ENCODE assay signal across 10 mouse cellular contexts in genomic region chr7:44247971-44248370, GRCm38 (mm10). TPM values are rescaled to one million over a fixed set of nuclear protein-coding genes. Genes with fewer than 3 reads are reported as not detected.
DNase-seq lines count a peak whose midpoint lies in the region; ATAC-seq and TF ChIP-seq lines count a peak whose summit lies in the region.
"Had no signal": no experiment of that assay in that cellular context is flagged by ENCODE, and none has a peak within 500 bp of the region (broad histone marks: within the 10 kb centered on the region; RNA-seq: fewer than 3 reads in every experiment).

No protein-coding gene starts in this region.

- DNase-seq in heart, adult 18-20 months = no peak
- DNase-seq in MEL (ENCODE audit: low read depth, low spot score) = no peak
- DNase-seq in hindbrain, embryonic 14.5 days (ENCODE audit: low spot score) = no peak
- DNase-seq in left cerebral cortex, adult 9 months (ENCODE audit: low spot score in 2 of 2) = no peak
- DNase-seq in spleen, adult 18-20 months = no peak
- no peak for DNase-seq in gastrocnemius, adult 8-10 months (ENCODE audit: low spot score in 2 of 2)
- DNase-seq: B cell, adult 2 months had no signal

- H3K36me3 ChIP-seq in heart, embryonic 12.5 days = peaks cover 47% of the 10 kb centered on the region
- peaks cover 12 to 15% of the 10 kb centered on the region in 2 experiments for H3K36me3 ChIP-seq in MEL (ENCODE audit: control insufficient read depth in 1 of 2, insufficient read depth in 2 of 2, low read length in 2 of 2)
- peaks cover 53% of the 10 kb centered on the region for H3K36me3 ChIP-seq in hindbrain, embryonic 14.5 days (replicated peaks; ENCODE audit: control insufficient read depth, insufficient read depth)
- peaks cover 46% of the 10 kb centered on the region for H3K36me3 ChIP-seq in midbrain, embryonic 12.5 days

- no peaks in the 10 kb centered on the region for H3K27me3 ChIP-seq in heart, embryonic 12.5 days (replicated peaks)
- H3K27me3 ChIP-seq in MEL (ENCODE audit: control insufficient read depth in 1 of 2, insufficient read depth in 2 of 2, low read length in 2 of 2) = no peaks in the 10 kb centered on the region
- H3K27me3 ChIP-seq in hindbrain, embryonic 14.5 days (ENCODE audit: control insufficient read depth, insufficient read depth, low read length) = no peaks in the 10 kb centered on the region
- H3K27me3 ChIP-seq in midbrain, embryonic 12.5 days = no peaks in the 10 kb centered on the region

- TF ChIP-seq EP300 in MEL (IDR thresholded peaks at IDR 0.05; ENCODE audit: low read depth in 1 of 2, low read length in 2 of 2) = no peak

- no peak for TF ChIP-seq RAD21 in MEL (IDR thresholded peaks at IDR 0.05; ENCODE audit: low read depth, low read length)

- 0 out of 2 replicates have a peak, but pooled peaks cover 3% of the 10 kb centered on the region for H3K9me3 ChIP-seq in heart, embryonic 12.5 days (replicated peaks)
- H3K9me3 ChIP-seq in MEL (replicated peaks; ENCODE audit: insufficient read depth, low read length) = no peaks in the 10 kb centered on the region
- no peaks in the 10 kb centered on the region for H3K9me3 ChIP-seq in hindbrain, embryonic 14.5 days (ENCODE audit: control insufficient read depth, low read length)
- no peaks in the 10 kb centered on the region for H3K9me3 ChIP-seq in midbrain, embryonic 12.5 days

- 92% methylated on average over 2 of the region's 2 CpGs for WGBS in heart, embryonic 12.5 days
- 94% methylated on average over 2 of the region's 2 CpGs for WGBS in hindbrain, embryonic 14.5 days
- WGBS in midbrain, embryonic 12.5 days = 96% methylated on average over 2 of the region's 2 CpGs

- H3K4me1 ChIP-seq in heart, embryonic 12.5 days (replicated peaks) = peaks cover 37% of the 10 kb centered on the region
- peaks cover 0 to 15% of the 10 kb centered on the region in 2 experiments; a peak in 2 of 4 replicates for H3K4me1 ChIP-seq in MEL (ENCODE audit: control insufficient read depth in 1 of 2, insufficient read depth in 2 of 2, low read length in 2 of 2)
- peaks cover 13% of the 10 kb centered on the region for H3K4me1 ChIP-seq in hindbrain, embryonic 14.5 days (replicated peaks; ENCODE audit: control insufficient read depth, insufficient read depth, low read length)
- peaks cover 20% of the 10 kb centered on the region for H3K4me1 ChIP-seq in midbrain, embryonic 12.5 days

- H3K79me2 ChIP-seq in MEL (ENCODE audit: control insufficient read depth, insufficient read depth, low read length, poor library complexity) = peaks cover 27% of the 10 kb centered on the region

- peak overlapping the region; percentile 81 for H3K4me2 ChIP-seq in heart, embryonic 12.5 days
- H3K4me2 ChIP-seq in hindbrain, embryonic 14.5 days (replicated peaks) = peak overlapping the region; percentile 74
- H3K4me2 ChIP-seq in midbrain, embryonic 12.5 days (replicated peaks) = peak overlapping the region; percentile 80

- TF ChIP-seq CTCF in MEL (IDR thresholded peaks at IDR 0.05 in 2 of 3, conservative IDR thresholded peaks at IDR 0.05 in 1 of 3; ENCODE audit: control insufficient read depth in 1 of 3, insufficient read depth in 1 of 3, low read depth in 2 of 3, low read length in 3 of 3, poor library complexity in 1 of 3, severe bottlenecking in 1 of 3) = no peak

- peak overlapping the region; percentile 92 for H3K9ac ChIP-seq in heart, embryonic 12.5 days
- H3K9ac ChIP-seq in MEL (ENCODE audit: control insufficient read depth, low read depth, low read length, poor library complexity, severe bottlenecking) = peak overlapping the region; percentile 63
- peak overlapping the region; percentile 96 for H3K9ac ChIP-seq in hindbrain, embryonic 14.5 days
- peak overlapping the region; percentile 95; the same call in 1 of the 2 replicates for H3K9ac ChIP-seq in midbrain, embryonic 12.5 days (replicated peaks)

- H3K27ac ChIP-seq in heart, embryonic 12.5 days (ENCODE audit: poor library complexity, severe bottlenecking) = no peak overlapping the region
- peak overlapping the region; percentile 36; the same call in 1 of the 2 replicates for H3K27ac ChIP-seq in MEL (ENCODE audit: control insufficient read depth, low read depth, low read length)
- H3K27ac ChIP-seq in hindbrain, embryonic 14.5 days = 0 out of 2 replicates have a peak overlapping the region, but pooled peaks have one; percentile 38
- no peak overlapping the region for H3K27ac ChIP-seq in midbrain, embryonic 12.5 days (replicated peaks)

- no peak for ATAC-seq in heart, embryonic 12.5 days (ENCODE audit: insufficient number of reproducible peaks, low FRiP score)
- no peak for ATAC-seq in hindbrain, embryonic 14.5 days (ENCODE audit: low FRiP score)
- ATAC-seq in midbrain, embryonic 12.5 days (ENCODE audit: low FRiP score, low read depth) = no peak

- TF ChIP-seq POLR2A in MEL (IDR thresholded peaks at IDR 0.05; ENCODE audit: control insufficient read depth in 1 of 2, insufficient read depth in 1 of 2, low read depth in 1 of 2, low read length in 2 of 2, poor library complexity in 1 of 2) = no peak; a peak in 1 of 4 replicates

- peak overlapping the region; percentile 89 for H3K4me3 ChIP-seq in heart, embryonic 12.5 days
- peak overlapping the region; percentile 47 to 67 for H3K4me3 ChIP-seq in MEL (ENCODE audit: control insufficient read depth in 1 of 2, insufficient read depth in 1 of 2, low read depth in 2 of 2, low read length in 2 of 2)
- H3K4me3 ChIP-seq in hindbrain, embryonic 14.5 days (replicated peaks; ENCODE audit: low read length) = peak overlapping the region; percentile 86
- peak overlapping the region; percentile 93 for H3K4me3 ChIP-seq in midbrain, embryonic 12.5 days

TF ChIP-seq in MEL, 35 proteins besides CTCF, POLR2A, EP300 and RAD21 (continues in another document):
- no peak for TF ChIP-seq MAZ (IDR thresholded peaks at IDR 0.05; ENCODE audit: low read depth, low read length)
- no peak for TF ChIP-seq SMC3 (IDR thresholded peaks at IDR 0.05; ENCODE audit: low read depth, low read length)
- no peak for TF ChIP-seq ZC3H11A (IDR thresholded peaks at IDR 0.05; ENCODE audit: low read depth, low read length)
- TF ChIP-seq MAX (IDR thresholded peaks at IDR 0.05; ENCODE audit: low read length) = no peak
- TF ChIP-seq SIN3A (IDR thresholded peaks at IDR 0.05; ENCODE audit: low read length) = no peak
- TF ChIP-seq ELF1 (IDR thresholded peaks at IDR 0.05; ENCODE audit: low read depth, low read length) = no peak
- TF ChIP-seq RCOR1 (IDR thresholded peaks at IDR 0.05; ENCODE audit: low read depth, low read length) = no peak
- no peak for TF ChIP-seq MXI1 (IDR thresholded peaks at IDR 0.05; ENCODE audit: low read depth, low read length)
- TF ChIP-seq E2F4 (IDR thresholded peaks at IDR 0.05; ENCODE audit: borderline replicate concordance, low read depth, low read length) = no peak

RNA-seq across cellular contexts. Expression of gene 2410002F23Rik, which starts 1.4 kb away (rescaled TPM):
- polyA plus RNA-seq in heart, embryonic 12.5 days (2016; fragmentation: Nextera tagmentation; extraction: Ambion mirVana) = 99.8 and 109 TPM in 2 replicates
- 10 to 100 TPM in 1 of 2 experiments, 1 to 10 TPM in 1; 8.1 to 11.5 TPM for total RNA-seq in heart, adult 18-20 months (2021)
- total RNA-seq in MEL (2012; rRNA removed) = 89.1 and 148 TPM in 2 replicates
- polyA plus RNA-seq in MEL (2012; ENCODE audit: insufficient read depth in 1 of 2, insufficient read length in 2 of 2, low read depth in 1 of 2, low replicate concordance in 2 of 2, missing spikeins in 1 of 2) = 100 to 1,000 TPM; 174 to 841 TPM
- polyA plus RNA-seq in hindbrain, embryonic 14.5 days (2014; fragmentation: Nextera tagmentation; extraction: Ambion mirVana) = 180 and 185 TPM in 2 replicates
- 174 and 194 TPM in 2 replicates for polyA plus RNA-seq in midbrain, embryonic 12.5 days (2016; fragmentation: Nextera tagmentation; extraction: Ambion mirVana)
- total RNA-seq in gastrocnemius, adult 8-10 months (2022) = 1 to 10 TPM; 5.1 to 9.2 (median 6.6) TPM

RNA-seq across cellular contexts. Expression of gene 1700028J19Rik, which starts 1.5 kb away (rescaled TPM):
- 1.2 and 1.6 TPM in 2 replicates for polyA plus RNA-seq in heart, embryonic 12.5 days (2016; fragmentation: Nextera tagmentation; extraction: Ambion mirVana)
- total RNA-seq in heart, adult 18-20 months (2021) = under 1 TPM; 0.25 to 0.28 TPM
- 0.46 and 0.62 TPM in 2 replicates for total RNA-seq in MEL (2012; rRNA removed)
- polyA plus RNA-seq in MEL (2012; ENCODE audit: insufficient read depth in 1 of 2, insufficient read length in 2 of 2, low read depth in 1 of 2, low replicate concordance in 2 of 2, missing spikeins in 1 of 2) = 1 to 10 TPM in 1 of 2 experiments, not detected in 1; 1.2 TPM
- 1.6 and 1.8 TPM in 2 replicates for polyA plus RNA-seq in hindbrain, embryonic 14.5 days (2014; fragmentation: Nextera tagmentation; extraction: Ambion mirVana)
- 1.1 and 1.6 TPM in 2 replicates for polyA plus RNA-seq in midbrain, embryonic 12.5 days (2016; fragmentation: Nextera tagmentation; extraction: Ambion mirVana)
- not detected for total RNA-seq in gastrocnemius, adult 8-10 months (2022)

RNA-seq across cellular contexts. Expression of gene Acp4, which starts 9.2 kb away (rescaled TPM):
- polyA plus RNA-seq in heart, embryonic 12.5 days (2016; fragmentation: Nextera tagmentation; extraction: Ambion mirVana) = not detected in 2 replicates
- total RNA-seq in heart, adult 18-20 months (2021) = not detected
- 0.10 and 0.12 TPM in 2 replicates for total RNA-seq in MEL (2012; rRNA removed)
- polyA plus RNA-seq in MEL (2012; ENCODE audit: insufficient read depth in 1 of 2, insufficient read length in 2 of 2, low read depth in 1 of 2, low replicate concordance in 2 of 2, missing spikeins in 1 of 2) = under 1 TPM in 1 of 2 experiments, not detected in 1; 0.14 TPM
- not detected in 2 replicates for polyA plus RNA-seq in hindbrain, embryonic 14.5 days (2014; fragmentation: Nextera tagmentation; extraction: Ambion mirVana)
- 0.18 TPM in 2 replicates for polyA plus RNA-seq in midbrain, embryonic 12.5 days (2016; fragmentation: Nextera tagmentation; extraction: Ambion mirVana)
- not detected for total RNA-seq in gastrocnemius, adult 8-10 months (2022)
- total RNA-seq: adrenal gland, postnatal 4 days had no signal

RNA-seq across cellular contexts. Expression of gene Gm36864, which starts 12.0 kb away (rescaled TPM):
- not detected in 2 replicates for polyA plus RNA-seq in heart, embryonic 12.5 days (2016; fragmentation: Nextera tagmentation; extraction: Ambion mirVana)
- total RNA-seq in heart, adult 18-20 months (2021) = not detected
- not detected in 2 replicates for total RNA-seq in MEL (2012; rRNA removed)
- polyA plus RNA-seq in MEL (2012; ENCODE audit: insufficient read depth in 1 of 2, insufficient read length in 2 of 2, low read depth in 1 of 2, low replicate concordance in 2 of 2, missing spikeins in 1 of 2) = under 1 TPM in 1 of 2 experiments, not detected in 1; 0.08 TPM
- polyA plus RNA-seq in hindbrain, embryonic 14.5 days (2014; fragmentation: Nextera tagmentation; extraction: Ambion mirVana) = not detected in 2 replicates
- polyA plus RNA-seq in midbrain, embryonic 12.5 days (2016; fragmentation: Nextera tagmentation; extraction: Ambion mirVana) = not detected in 2 replicates
- total RNA-seq in gastrocnemius, adult 8-10 months (2022) = not detected
- total RNA-seq: adrenal gland, postnatal 4 days had no signal

RNA-seq across cellular contexts. Expression of gene Gm15517, which starts 13.3 kb away (rescaled TPM):
- not detected in 2 replicates for polyA plus RNA-seq in heart, embryonic 12.5 days (2016; fragmentation: Nextera tagmentation; extraction: Ambion mirVana)
- total RNA-seq in heart, adult 18-20 months (2021) = not detected
- not detected in 2 replicates for total RNA-seq in MEL (2012; rRNA removed)
- polyA plus RNA-seq in MEL (2012; ENCODE audit: insufficient read depth in 1 of 2, insufficient read length in 2 of 2, low read depth in 1 of 2, low replicate concordance in 2 of 2, missing spikeins in 1 of 2) = not detected
- polyA plus RNA-seq in hindbrain, embryonic 14.5 days (2014; fragmentation: Nextera tagmentation; extraction: Ambion mirVana) = not detected in 2 replicates
- not detected in 2 replicates for polyA plus RNA-seq in midbrain, embryonic 12.5 days (2016; fragmentation: Nextera tagmentation; extraction: Ambion mirVana)
- total RNA-seq in gastrocnemius, adult 8-10 months (2022) = not detected
- total RNA-seq: adrenal gland, postnatal 4 days had no signal

Comparison
In these comparisons a context has a peak if more than half of its experiments do, and no peak if none do; other contexts are left out.
1. H3K27ac ChIP-seq: peak in MEL (single experiment) and hindbrain, embryonic 14.5 days (single experiment); none in heart, embryonic 12.5 days (single experiment) and midbrain, embryonic 12.5 days (single experiment).
2. Peak in every context shown above with its lines, with median percentiles within 50 percentile points of each other: H3K4me2 ChIP-seq, H3K4me3 ChIP-seq and H3K9ac ChIP-seq.